Mouse (Mus musculus): ENCODE results near the gene Pigv.
"Not testable (repeated sequence)": the region's sequence is repeated elsewhere in the genome, so short reads cannot be mapped to it uniquely, and the experiment has no call there.

DNA sequence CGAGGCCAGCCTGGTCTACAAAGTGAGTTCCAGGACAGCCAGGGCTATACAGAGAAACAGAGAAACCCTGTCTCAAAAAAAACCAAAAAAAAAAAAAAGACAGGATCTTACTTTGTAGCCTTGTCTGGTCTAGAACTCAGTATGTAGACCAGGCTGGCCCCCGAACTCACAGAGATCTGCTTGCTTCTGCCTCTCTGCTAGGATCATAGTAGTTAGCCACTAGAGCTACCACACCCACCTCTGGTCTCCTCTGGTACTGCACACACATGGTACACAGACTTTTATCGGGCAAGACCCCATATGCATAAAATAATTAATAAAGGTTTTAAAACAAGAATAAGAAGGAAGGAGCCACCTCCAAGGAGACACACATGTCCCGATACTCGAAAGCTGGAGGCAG is 18.4 kb downstream of the Pigv start:
- TF ChIP-seq TCF12 (IDR thresholded peaks at IDR 0.05; ENCODE audit: low read depth, low read length); POLR2A (IDR thresholded peaks at IDR 0.05; ENCODE audit: low read depth, low read length); USF2 (conservative IDR thresholded peaks at IDR 0.05; ENCODE audit: low read depth, low read length); USF1 (IDR thresholded peaks at IDR 0.05; ENCODE audit: low read depth, low read length); MYC (IDR thresholded peaks at IDR 0.05; ENCODE audit: low read depth, low read length); ZC3H11A (IDR thresholded peaks at IDR 0.05; ENCODE audit: low read depth, low read length): not testable (repeated sequence)
- TF ChIP-seq CTCF (conservative IDR thresholded peaks at IDR 0.05 in 1 of 2, IDR thresholded peaks at IDR 0.05 in 1 of 2; ENCODE audit: low read depth in 2 of 2, low read length in 2 of 2) = peak in 1 of 2 experiments; percentile 3; a peak in 1 of 4 replicates

Measured in CH12.LX (cell line).